Mouse (Mus musculus) hindlimb bud, embryonic 11.5 days (tissue): ENCODE measurements around the gene Spdya.
"Not testable (repeated sequence)": the region's sequence is repeated elsewhere in the genome, so short reads cannot be mapped to it uniquely, and the experiment has no call there.

Experiments used
- DNase-seq: peaks from one replicate; pipeline ENCODE4 v3.0.0-alpha.2; 2012; ENCODE audit warnings: low read depth, low spot score; ENCODE audit errors: extremely low spot score

Spdya gene

GRCm38 (mm10) chr17:71631806-71632205 lies 79.9 kb downstream of the Spdya start:
- no peak for DNase-seq

DNA sequence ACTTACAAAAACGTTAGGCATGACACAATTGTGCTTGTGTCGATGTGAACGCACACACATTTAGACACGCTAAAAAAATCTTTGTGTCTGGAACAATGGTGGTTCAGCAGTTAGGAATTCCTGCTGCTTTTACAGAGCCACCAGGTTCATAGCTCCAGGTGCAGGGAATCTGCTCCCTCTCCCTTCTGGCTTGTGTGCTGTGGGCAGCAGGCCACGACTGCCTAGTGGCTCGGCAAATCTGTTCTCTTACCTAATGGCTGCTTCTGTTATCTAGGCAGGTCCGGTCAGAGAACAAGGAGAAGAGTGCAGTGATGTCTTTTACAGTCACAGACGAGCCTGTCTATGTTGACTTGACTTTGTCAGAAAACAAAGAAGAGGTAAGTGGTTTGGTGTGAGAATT lies 81.5 kb downstream of the Spdya start:
- no peak for DNase-seq

DNA sequence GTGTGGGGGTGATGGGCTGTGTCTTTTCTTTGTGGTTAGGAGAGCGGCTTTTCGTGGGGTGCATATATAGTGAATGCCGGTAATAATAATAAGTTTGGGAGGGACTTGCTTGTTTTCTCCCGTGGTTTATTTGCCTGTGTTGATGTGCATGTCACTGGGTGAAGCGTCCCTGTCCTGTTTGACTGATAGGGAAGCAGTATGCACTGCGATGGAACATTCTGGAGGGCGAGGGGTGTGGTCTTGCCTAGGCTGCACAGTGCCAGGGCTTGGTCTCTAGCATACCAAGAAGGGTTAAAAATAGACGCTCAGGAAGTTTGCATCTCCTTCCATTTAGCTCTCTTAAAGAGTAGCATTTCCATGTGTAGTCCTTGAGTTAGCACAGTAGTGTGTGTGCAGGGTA lies 84.9 kb downstream of the Spdya start:
- DNase-seq, result no peak

- DNase-seq, result no peak
These were observed 85.9 kb downstream of the Spdya start for GRCm38 (mm10) chr17:71637750-71638265.

DNA sequence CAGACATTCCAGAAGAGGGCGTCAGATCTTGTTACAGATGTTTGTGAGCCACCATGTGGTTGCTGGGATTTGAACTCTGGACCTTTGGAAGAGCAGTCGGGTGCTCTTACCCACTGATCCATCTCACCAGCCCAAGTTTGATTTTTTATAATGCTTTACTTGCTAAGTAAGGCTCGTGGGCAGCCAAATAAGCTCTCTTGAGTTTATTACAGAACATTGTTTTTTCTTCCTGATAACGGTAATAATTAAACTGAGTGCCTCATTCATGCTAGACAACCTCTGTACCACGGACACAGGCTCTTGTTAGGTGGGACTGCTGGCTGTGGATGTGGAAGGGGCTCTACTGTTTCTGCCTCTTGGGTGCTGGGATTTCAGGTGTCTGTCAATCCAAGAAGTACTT lies 87.2 kb downstream of the Spdya start:
- DNase-seq, result not testable (repeated sequence)
